Mouse (Mus musculus): ENCODE results near the gene Emx2. TPM values are rescaled to one million over a fixed set of nuclear protein-coding genes. Genes with fewer than 3 reads are reported as not detected.
A peak's percentile ranks its signal among the peaks of the same experiment; 100 is the strongest.

The Emx2 gene
- polyA plus RNA-seq, 2 experiments, result 13.1 to 20.5 TPM

GRCm38 (mm10) chr19:59467016-59467412 is 8.8 kb downstream of the Emx2 start:
- Histone ChIP-seq H3K27ac (replicated peaks; ENCODE audit: low read depth, low read length) (no peak overlapping the region), H3K4me1 (ENCODE audit: control insufficient read depth, insufficient read depth, low read length) (peaks cover 25% of the 10 kb centered on the region)

DNA sequence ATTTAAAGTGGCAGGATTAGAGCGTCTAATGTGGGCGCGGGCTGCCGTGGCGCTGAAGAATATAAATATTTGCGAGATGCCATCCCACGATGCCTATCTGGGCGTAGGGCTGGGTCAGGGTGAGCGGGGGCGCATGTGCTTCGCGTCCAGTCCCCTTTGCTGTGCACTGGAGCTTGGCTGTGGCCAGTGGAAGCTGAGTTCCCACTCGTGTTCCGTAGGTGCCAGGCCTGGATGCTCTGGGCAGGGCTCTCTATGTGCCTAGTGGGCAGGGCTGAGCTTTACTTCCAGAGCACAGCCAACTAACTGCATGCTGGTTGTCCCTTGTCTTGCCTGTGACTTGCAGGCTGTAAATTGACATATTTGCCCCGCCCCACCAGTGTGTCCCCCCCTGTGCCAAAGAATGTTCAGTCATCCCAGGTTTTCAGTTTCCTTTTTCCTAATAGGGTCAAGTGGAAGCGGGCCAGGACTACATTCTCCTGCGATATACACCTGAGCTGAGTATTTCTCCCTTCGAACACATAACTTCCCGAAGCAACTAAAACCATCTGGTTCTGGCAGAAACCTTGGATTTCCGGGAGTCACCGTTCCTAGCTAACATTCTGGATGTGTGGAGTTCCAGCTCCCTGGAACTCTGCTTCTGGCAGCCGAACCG is 9.4 kb downstream of the Emx2 start:
- ATAC-seq (ENCODE audit: low FRiP score, low read depth) (peak; percentile 39), DNase-seq (ENCODE audit: low spot score) (no peak)
- H3K4me2 ChIP-seq (replicated peaks; ENCODE audit: low read depth, low read length, severe bottlenecking), result peak overlapping the region; percentile 37
- H3K27me3 ChIP-seq (ENCODE audit: control insufficient read depth, insufficient read depth, low read length), result peaks cover 99% of the 10 kb centered on the region
- H3K4me1 ChIP-seq (ENCODE audit: control insufficient read depth, insufficient read depth, low read length), result peaks cover 25% of the 10 kb centered on the region
- H3K4me3 ChIP-seq (replicated peaks; ENCODE audit: low read length), result peak overlapping the region; percentile 11; the same call in 1 of the 2 replicates
- 4% methylated on average over 23 of the region's 23 CpGs for WGBS
- H3K9me3 ChIP-seq (ENCODE audit: control insufficient read depth, low read length), result no peaks in the 10 kb centered on the region
- H3K36me3 ChIP-seq (ENCODE audit: control insufficient read depth, insufficient read depth, low read length), result no peaks in the 10 kb centered on the region
- no peak overlapping the region; the same call in 1 of the 2 replicates for H3K27ac ChIP-seq (replicated peaks; ENCODE audit: low read depth, low read length)
- no peak for TF ChIP-seq POLR2A (IDR thresholded peaks at IDR 0.05; ENCODE audit: borderline replicate concordance, extremely low read depth, insufficient read depth, insufficient read length)
- peak overlapping the region; percentile 22; the same call in 1 of the 2 replicates for H3K9ac ChIP-seq (ENCODE audit: low read depth, low read length, severe bottlenecking)

More at GRCm38 (mm10) chr19:59467016-59467412, 8.8 kb downstream of the Emx2 start:
- no peaks in the 10 kb centered on the region for H3K36me3 ChIP-seq (ENCODE audit: control insufficient read depth, insufficient read depth, low read length)
- no peak for ATAC-seq (ENCODE audit: low FRiP score, low read depth)
- whole genome bisulfite sequencing, result 6% methylated on average over 19 of the region's 19 CpGs
- H3K27me3 ChIP-seq (ENCODE audit: control insufficient read depth, insufficient read depth, low read length), result peaks cover 99% of the 10 kb centered on the region
- H3K4me3 ChIP-seq (replicated peaks; ENCODE audit: low read length), result 0 out of 2 replicates have a peak overlapping the region, but pooled peaks have one; percentile 11
- H3K4me2 ChIP-seq (replicated peaks; ENCODE audit: low read depth, low read length, severe bottlenecking), result peak overlapping the region; percentile 37
- no peak for DNase-seq (ENCODE audit: low spot score)
- TF ChIP-seq POLR2A (IDR thresholded peaks at IDR 0.05; ENCODE audit: borderline replicate concordance, extremely low read depth, insufficient read depth, insufficient read length), result no peak
- no peaks in the 10 kb centered on the region for H3K9me3 ChIP-seq (ENCODE audit: control insufficient read depth, low read length)
- H3K9ac ChIP-seq (ENCODE audit: low read depth, low read length, severe bottlenecking), result peak overlapping the region; percentile 22; the same call in 1 of the 2 replicates

GRCm38 (mm10) chr19:59468065-59468810 is 10.1 kb downstream of the Emx2 start:
- Histone ChIP-seq H3K4me2 (replicated peaks; ENCODE audit: low read depth, low read length, severe bottlenecking) (peak overlapping the region; percentile 37), H3K27me3 (ENCODE audit: control insufficient read depth, insufficient read depth, low read length) (peaks cover 99% of the 10 kb centered on the region), H3K4me1 (ENCODE audit: control insufficient read depth, insufficient read depth, low read length) (peaks cover 25% of the 10 kb centered on the region), H3K27ac (replicated peaks; ENCODE audit: low read depth, low read length) (no peak overlapping the region; the same call in 1 of the 2 replicates), H3K4me3 (replicated peaks; ENCODE audit: low read length) (peak overlapping the region; percentile 11; the same call in 1 of the 2 replicates), H3K36me3 (ENCODE audit: control insufficient read depth, insufficient read depth, low read length) (no peaks in the 10 kb centered on the region), H3K9me3 (ENCODE audit: control insufficient read depth, low read length) (no peaks in the 10 kb centered on the region), H3K9ac (ENCODE audit: low read depth, low read length, severe bottlenecking) (no peak overlapping the region)
- WGBS, result 7% methylated on average over 21 of the region's 27 CpGs
- no peak for DNase-seq (ENCODE audit: low spot score)
- no peak for ATAC-seq (ENCODE audit: low FRiP score, low read depth)
- TF ChIP-seq POLR2A (IDR thresholded peaks at IDR 0.05; ENCODE audit: borderline replicate concordance, extremely low read depth, insufficient read depth, insufficient read length), result no peak

GRCm38 (mm10) chr19:59469035-59469949 is 11.1 kb downstream of the Emx2 start:
- no peak for TF ChIP-seq POLR2A (IDR thresholded peaks at IDR 0.05; ENCODE audit: borderline replicate concordance, extremely low read depth, insufficient read depth, insufficient read length)
- Histone ChIP-seq H3K9me3 (ENCODE audit: control insufficient read depth, low read length) (no peaks in the 10 kb centered on the region), H3K4me3 (replicated peaks; ENCODE audit: low read length) (peak overlapping the region; percentile 31), H3K27me3 (ENCODE audit: control insufficient read depth, insufficient read depth, low read length) (peaks cover 91% of the 10 kb centered on the region), H3K27ac (replicated peaks; ENCODE audit: low read depth, low read length) (no peak overlapping the region), H3K4me2 (replicated peaks; ENCODE audit: low read depth, low read length, severe bottlenecking) (peak overlapping the region; percentile 56), H3K36me3 (ENCODE audit: control insufficient read depth, insufficient read depth, low read length) (no peaks in the 10 kb centered on the region), H3K4me1 (ENCODE audit: control insufficient read depth, insufficient read depth, low read length) (peaks cover 25% of the 10 kb centered on the region), H3K9ac (ENCODE audit: low read depth, low read length, severe bottlenecking) (peak overlapping the region; percentile 12; the same call in 1 of the 2 replicates)
- WGBS, result 3% methylated on average over 35 of the region's 35 CpGs
- DNase-seq (ENCODE audit: low spot score) (no peak), ATAC-seq (ENCODE audit: low FRiP score, low read depth) (no peak)
